Comparison of ENCODE assay signal across 26 mouse cellular contexts in the genomic region with DNA sequence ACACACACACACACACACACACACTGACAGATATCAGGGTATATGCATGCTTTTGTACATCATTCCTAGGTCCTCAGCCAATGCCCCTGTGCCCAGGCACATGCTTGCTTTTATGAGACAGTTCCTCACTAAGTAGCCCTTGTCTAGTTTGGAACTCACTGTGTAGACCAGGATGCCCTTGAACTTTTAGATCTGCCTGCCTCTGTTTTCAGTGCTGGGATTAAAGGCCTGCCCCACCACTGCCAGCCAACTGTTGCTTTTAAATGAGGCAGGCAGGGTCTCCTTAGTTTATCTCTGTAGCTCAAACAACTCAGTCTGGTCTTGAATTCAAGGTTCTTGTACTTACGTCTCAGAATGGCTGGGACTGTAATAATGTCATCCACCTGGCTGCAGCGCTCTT.
"Had no signal": no experiment of that assay in that cellular context is flagged by ENCODE, and none has a peak within 500 bp of the region (broad histone marks: within the 10 kb centered on the region; RNA-seq: fewer than 3 reads in every experiment).

No protein-coding gene starts in this region.

- H3K4me2 ChIP-seq: heart, embryonic 12.5 days; heart, embryonic 15.5 days; hindbrain, embryonic 13.5 days; hindbrain, embryonic 15.5 days; kidney, embryonic 15.5 days; limb, embryonic 12.5 days; limb, embryonic 15.5 days; liver, embryonic 12.5 days had no signal

- ATAC-seq: hindbrain, postnatal 0 days; intestine, embryonic 16.5 days; liver, embryonic 12.5 days had no signal

- H3K27me3 ChIP-seq: heart, embryonic 12.5 days; heart, embryonic 15.5 days; hindbrain, embryonic 13.5 days; hindbrain, embryonic 15.5 days; kidney, embryonic 15.5 days; limb, embryonic 12.5 days; limb, embryonic 15.5 days; liver, embryonic 12.5 days had no signal

- H3K9ac ChIP-seq: heart, embryonic 12.5 days; heart, embryonic 15.5 days; hindbrain, embryonic 13.5 days; hindbrain, embryonic 15.5 days; kidney, embryonic 15.5 days; limb, embryonic 12.5 days; limb, embryonic 15.5 days; liver, embryonic 12.5 days; liver, embryonic 14.5 days had no signal

- H3K9me3 ChIP-seq: heart, embryonic 10.5 days; heart, embryonic 12.5 days; heart, embryonic 15.5 days; hindbrain, embryonic 13.5 days; hindbrain, embryonic 15.5 days; kidney, embryonic 15.5 days; limb, embryonic 12.5 days; limb, embryonic 15.5 days; liver, embryonic 12.5 days had no signal

- DNase-seq: gastrocnemius, postnatal 14 days; gastrocnemius, postnatal 36 days; heart, adult 11 months; heart, postnatal 14 days; heart, postnatal 36 days; kidney, adult 11 months; kidney, adult 2 months; kidney, adult 9 months; kidney, postnatal 14 days; kidney, postnatal 36 days; layer of hippocampus, postnatal 36 days; left cerebral cortex, postnatal 4 days; lung, adult 18-20 months had no signal

- H3K27ac ChIP-seq: heart, embryonic 10.5 days; heart, embryonic 15.5 days; hindbrain, embryonic 13.5 days; hindbrain, embryonic 15.5 days; hindbrain, postnatal 0 days; kidney, embryonic 15.5 days; kidney, postnatal 0 days; limb, embryonic 12.5 days; limb, embryonic 15.5 days; liver, embryonic 12.5 days; liver, embryonic 14.5 days had no signal

- H3K4me3 ChIP-seq: heart, embryonic 10.5 days; heart, embryonic 12.5 days; heart, embryonic 15.5 days; hindbrain, embryonic 13.5 days; hindbrain, embryonic 15.5 days; kidney, embryonic 15.5 days; limb, embryonic 12.5 days; limb, embryonic 15.5 days; liver, embryonic 12.5 days had no signal
